8 mouse cellular contexts compared by ENCODE assay signal in the genomic region with DNA sequence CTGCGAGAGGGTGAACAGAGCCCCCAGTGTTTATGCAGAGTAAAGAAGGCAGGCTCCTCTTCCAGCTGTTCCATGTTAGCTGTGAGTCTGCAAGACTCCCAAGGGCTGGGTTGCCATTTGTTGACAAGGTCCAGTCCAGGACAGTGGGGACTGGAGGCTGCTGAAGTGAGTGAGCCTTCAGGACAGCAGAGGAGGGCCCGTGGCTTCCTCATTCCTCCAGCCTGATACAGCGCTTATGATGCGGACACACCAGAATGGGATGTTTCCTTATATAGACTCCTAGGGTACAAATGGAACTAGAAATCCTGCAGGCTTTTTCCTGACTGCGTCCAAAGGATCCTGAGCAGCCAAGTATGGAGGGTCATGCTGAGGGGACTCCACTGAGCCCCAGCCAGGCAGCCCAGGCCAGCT. TPM values are rescaled to one million over a fixed set of nuclear protein-coding genes. Genes with fewer than 3 reads are reported as not detected.
DNase-seq lines count a peak whose midpoint lies in the region; ATAC-seq lines count a peak whose summit lies in the region.

No protein-coding gene starts in this region.

- peak overlapping the region; percentile 70 for H3K9ac ChIP-seq in hindbrain, embryonic 16.5 days (ENCODE audit: low read depth, low read length)
- H3K9ac ChIP-seq in limb, embryonic 15.5 days, result 0 out of 2 replicates have a peak overlapping the region, but pooled peaks have one; percentile 64

- no peaks in the 10 kb centered on the region for H3K9me3 ChIP-seq in hindbrain, embryonic 16.5 days (ENCODE audit: control insufficient read depth, low read length)
- H3K9me3 ChIP-seq in limb, embryonic 15.5 days, result no peaks in the 10 kb centered on the region

- 23% methylated on average over 5 of the region's 5 CpGs for WGBS in hindbrain, embryonic 16.5 days
- WGBS in limb, embryonic 15.5 days, result 20% methylated on average over 5 of the region's 5 CpGs

- H3K4me1 ChIP-seq in hindbrain, embryonic 16.5 days (ENCODE audit: control insufficient read depth, insufficient read depth, low read depth, low read length), result peaks cover 10% of the 10 kb centered on the region
- H3K4me1 ChIP-seq in limb, embryonic 15.5 days, result peaks cover 30% of the 10 kb centered on the region

- peak; percentile 9 to 14 for DNase-seq in frontal cortex, postnatal 14 days (ENCODE audit: low spot score in 2 of 2)
- DNase-seq in cerebellum, postnatal 10 days, result peak; percentile 10 to 13
- peak; percentile 31 for DNase-seq in gastrocnemius, postnatal 25 days
- peak; percentile 30 for DNase-seq in neural tube, embryonic 10.5 days (ENCODE audit: extremely low spot score, low spot score)
- DNase-seq in frontal cortex, postnatal 25 days (ENCODE audit: low spot score in 2 of 2), result no peak

- H3K4me3 ChIP-seq in hindbrain, embryonic 16.5 days (ENCODE audit: low read length), result peak overlapping the region; percentile 68
- H3K4me3 ChIP-seq in limb, embryonic 15.5 days, result peak overlapping the region; percentile 73

- no peaks in the 10 kb centered on the region for H3K36me3 ChIP-seq in hindbrain, embryonic 16.5 days (ENCODE audit: control insufficient read depth, insufficient read depth, low read length)
- H3K36me3 ChIP-seq in limb, embryonic 15.5 days, result peaks cover 17% of the 10 kb centered on the region; the same call in 1 of the 2 replicates

- H3K27me3 ChIP-seq in hindbrain, embryonic 16.5 days (replicated peaks; ENCODE audit: control insufficient read depth, insufficient read depth, low read length), result no peaks in the 10 kb centered on the region; the same call in 1 of the 2 replicates
- no peaks in the 10 kb centered on the region for H3K27me3 ChIP-seq in limb, embryonic 15.5 days

- peak overlapping the region; percentile 84 for H3K4me2 ChIP-seq in hindbrain, embryonic 16.5 days (ENCODE audit: low read length)
- peak overlapping the region; percentile 92 for H3K4me2 ChIP-seq in limb, embryonic 15.5 days

- no peak for ATAC-seq in frontal cortex, adult (ENCODE audit: low TSS enrichment)
- no peak for ATAC-seq in hindbrain, embryonic 16.5 days
- ATAC-seq in limb, embryonic 15.5 days (ENCODE audit: insufficient number of reproducible peaks, low FRiP score, low TSS enrichment, low read depth), result no peak

- H3K27ac ChIP-seq in hindbrain, embryonic 16.5 days (ENCODE audit: low read depth, low read length), result no peak overlapping the region
- H3K27ac ChIP-seq in limb, embryonic 15.5 days, result peak overlapping the region; percentile 91

RNA-seq across cellular contexts. Expression of a gene that starts 3.2 kb away (rescaled TPM):
- total RNA-seq in gastrocnemius, postnatal 25 days (2021), result 10 to 100 TPM; 34.2 to 54.3 TPM
- 4.7 and 5.3 TPM in 2 replicates for polyA plus RNA-seq in hindbrain, embryonic 16.5 days (2015; fragmentation: Nextera tagmentation; extraction: Ambion mirVana)
- polyA plus RNA-seq in limb, embryonic 15.5 days (2015; fragmentation: Nextera tagmentation; extraction: Ambion mirVana), result 15.4 and 16.2 TPM in 2 replicates

RNA-seq across cellular contexts. Expression of a gene that starts 54.0 kb away (rescaled TPM):
- total RNA-seq in gastrocnemius, postnatal 25 days (2021), result 10 to 100 TPM; 48.6 to 51.3 TPM
- 19.5 and 20.3 TPM in 2 replicates for polyA plus RNA-seq in hindbrain, embryonic 16.5 days (2015; fragmentation: Nextera tagmentation; extraction: Ambion mirVana)
- polyA plus RNA-seq in limb, embryonic 15.5 days (2015; fragmentation: Nextera tagmentation; extraction: Ambion mirVana), result 21.0 and 22.7 TPM in 2 replicates

Comparison
In these comparisons a context has a peak if more than half of its experiments do, and no peak if none do; other contexts are left out.
1. DNase-seq: peak in frontal cortex, postnatal 14 days (2 of 2), cerebellum, postnatal 10 days (2 of 2), gastrocnemius, postnatal 25 days (single experiment) and neural tube, embryonic 10.5 days (single experiment); none in frontal cortex, postnatal 25 days (0 of 2).